Mouse (Mus musculus) layer of hippocampus, postnatal 25 days (tissue): ENCODE measurements at regions not wholly inside any gene's neighbourhood (a gene's known extent, or its start where the extent isn't known, plus 50 kb on each side); places are given as distances from the start of the nearest gene placed in this dataset.
"Not testable (repeated sequence)": the region's sequence is repeated elsewhere in the genome, so short reads cannot be mapped to it uniquely, and the experiment has no call there.

Experiments used
- DNase-seq, 2 experiments: peaks; one replicate each; pipeline ENCODE4 v3.0.0; 2022; ENCODE audit warnings: mixed read lengths in 2 of 2, low spot score in 1 of 2; ENCODE audit errors: extremely low spot score in 1 of 2

- DNase-seq = not testable (repeated sequence)
These were observed 85.3 kb upstream of the Zfp637 start for GRCm38 (mm10) chr6:117755682-117756081.

- no peak for DNase-seq
These were observed 84.8 kb upstream of the Zfp637 start for GRCm38 (mm10) chr6:117756176-117756575.

GRCm38 (mm10) chr6:117758516-117758915, 82.5 kb upstream of the Zfp637 start:
- peak; percentile 28 to 58 for DNase-seq

- no peak for DNase-seq
These were observed 69.5 kb upstream of the Zfp637 start for GRCm38 (mm10) chr6:117771506-117771905.

- DNase-seq = no peak
These were observed 68.6 kb upstream of the Zfp637 start for GRCm38 (mm10) chr6:117772396-117772795.

- no peak for DNase-seq
These were observed 65.5 kb upstream of the Zfp637 start for GRCm38 (mm10) chr6:117775304-117776050.

- DNase-seq = no peak
These were observed 63.0 kb upstream of the Zfp637 start for GRCm38 (mm10) chr6:117778027-117778426.

- DNase-seq = no peak
These were observed 62.5 kb upstream of the Zfp637 start for GRCm38 (mm10) chr6:117778481-117778880.

GRCm38 (mm10) chr6:117779020-117779419, 62.0 kb upstream of the Zfp637 start:
- no peak for DNase-seq

- DNase-seq = no peak
These were observed 52.1 kb upstream of the Zfp637 start for GRCm38 (mm10) chr6:117788580-117789540.

- no peak for DNase-seq
These were observed 50.4 kb upstream of the Zfp637 start for GRCm38 (mm10) chr6:117790581-117790980.
